15 mouse cellular contexts compared by ENCODE assay signal in genomic region chr7:126026600-126026999, GRCm38 (mm10). TPM values are rescaled to one million over a fixed set of nuclear protein-coding genes. Genes with fewer than 3 reads are reported as not detected.
DNase-seq lines count a peak whose midpoint lies in the region; ATAC-seq and TF ChIP-seq lines count a peak whose summit lies in the region.
"Had no signal": no experiment of that assay in that cellular context is flagged by ENCODE, and none has a peak within 500 bp of the region (broad histone marks: within the 10 kb centered on the region; RNA-seq: fewer than 3 reads in every experiment).

No protein-coding gene starts in this region.

- no peak overlapping the region for H3K4me3 ChIP-seq in hindbrain, postnatal 0 days (ENCODE audit: low read length)
- H3K4me3 ChIP-seq in hindbrain, embryonic 13.5 days, result no peak overlapping the region
- H3K4me3 ChIP-seq: heart, embryonic 10.5 days; liver, embryonic 15.5 days had no signal

- DNase-seq in hindbrain, postnatal 0 days (ENCODE audit: low spot score), result peak; percentile 54
- DNase-seq in lung, postnatal 10 days, result peak; percentile 16
- no peak for DNase-seq in lung, postnatal 25 days (ENCODE audit: low spot score)
- peak; percentile 10 for DNase-seq in NIH3T3 (ENCODE audit: low read depth)
- DNase-seq in retina, postnatal 1 day, result peak; percentile 53
- no peak for DNase-seq in kidney, postnatal 4 days
- DNase-seq: adrenal gland, adult 2 months; cerebellum, postnatal 36 days; heart, postnatal 36 days; kidney, adult 11 months; left cerebral cortex, postnatal 4 days had no signal

- no peak overlapping the region for H3K4me2 ChIP-seq in hindbrain, postnatal 0 days (ENCODE audit: low read depth, low read length)
- no peak overlapping the region for H3K4me2 ChIP-seq in hindbrain, embryonic 13.5 days
- H3K4me2 ChIP-seq: liver, embryonic 15.5 days had no signal

- ATAC-seq in hindbrain, postnatal 0 days, result peak; percentile 56; the same call in 1 of the 2 replicates
- no peak for ATAC-seq in hindbrain, embryonic 13.5 days (ENCODE audit: low FRiP score)
- ATAC-seq: forebrain, embryonic 14.5 days had no signal

- no peaks in the 10 kb centered on the region for H3K9me3 ChIP-seq in hindbrain, postnatal 0 days (ENCODE audit: low read length)
- H3K9me3 ChIP-seq in hindbrain, embryonic 13.5 days, result no peaks in the 10 kb centered on the region
- H3K9me3 ChIP-seq: heart, embryonic 10.5 days; liver, embryonic 15.5 days had no signal

- no peaks in the 10 kb centered on the region for H3K27me3 ChIP-seq in hindbrain, postnatal 0 days (ENCODE audit: insufficient read depth, low read length)
- H3K27me3 ChIP-seq in hindbrain, embryonic 13.5 days, result no peaks in the 10 kb centered on the region

- 51% methylated on average over 5 of the region's 5 CpGs for WGBS in hindbrain, postnatal 0 days
- WGBS in hindbrain, embryonic 13.5 days, result 55% methylated on average over 5 of the region's 5 CpGs

- H3K36me3 ChIP-seq in hindbrain, postnatal 0 days (ENCODE audit: insufficient read depth, low read length), result no peaks in the 10 kb centered on the region
- no peaks in the 10 kb centered on the region for H3K36me3 ChIP-seq in hindbrain, embryonic 13.5 days
- H3K36me3 ChIP-seq: heart, embryonic 10.5 days; liver, embryonic 15.5 days had no signal

- H3K9ac ChIP-seq in hindbrain, postnatal 0 days (replicated peaks; ENCODE audit: low read length), result no peak overlapping the region
- H3K9ac ChIP-seq in hindbrain, embryonic 13.5 days, result no peak overlapping the region
- H3K9ac ChIP-seq: liver, embryonic 15.5 days had no signal

- no peak overlapping the region for H3K27ac ChIP-seq in hindbrain, postnatal 0 days
- H3K27ac ChIP-seq in hindbrain, embryonic 13.5 days, result no peak overlapping the region
- H3K27ac ChIP-seq: liver, embryonic 15.5 days had no signal

- 0 out of 2 replicates have a peak, but pooled peaks cover 6% of the 10 kb centered on the region for H3K4me1 ChIP-seq in hindbrain, postnatal 0 days (ENCODE audit: insufficient read depth, low read length)
- H3K4me1 ChIP-seq in hindbrain, embryonic 13.5 days (replicated peaks), result peaks cover 15% of the 10 kb centered on the region

- TF ChIP-seq CTCF in hindbrain, postnatal 0 days (IDR thresholded peaks at IDR 0.05; ENCODE audit: low read depth), result peak; percentile 69

RNA-seq across cellular contexts. Expression of gene Gsg1l, which starts 55.6 kb away (rescaled TPM):
- 63.4 and 65.0 TPM in 2 replicates for total RNA-seq in hindbrain, postnatal 0 days (2014; rRNA removed)
- 20.8 and 22.0 TPM in 2 replicates for polyA plus RNA-seq in hindbrain, postnatal 0 days (2015; fragmentation: Nextera tagmentation; extraction: Ambion mirVana)
- polyA plus RNA-seq in hindbrain, embryonic 13.5 days (2015; fragmentation: Nextera tagmentation; extraction: Ambion mirVana), result 7.1 and 8.8 TPM in 2 replicates

Comparison
In these comparisons a context has a peak if more than half of its experiments do, and no peak if none do; other contexts are left out.
1. DNase-seq: peak in hindbrain, postnatal 0 days (single experiment), lung, postnatal 10 days (single experiment), NIH3T3 (single experiment) and retina, postnatal 1 day (single experiment); none in lung, postnatal 25 days (single experiment) and kidney, postnatal 4 days (0 of 2).